Mouse (Mus musculus): ENCODE measurements around the gene Ifit1. TPM values are rescaled to one million over a fixed set of nuclear protein-coding genes. Genes with fewer than 3 reads are reported as not detected.

Ifit1 gene
- 1 to 10 TPM; 1.6 to 5.1 TPM for total RNA-seq (2023)

GRCm38 (mm10) chr19:34640623-34641022 lies at the start of gene Ifit1, which contains the start of gene Ifit1bl2:
Ifit1 (plus strand) TSS chr19:34640871.
Ifit1bl2 (minus strand) TSS chr19:34640743.

GRCm38 (mm10) chr19:34601888-34602287 lies 38.8 kb upstream of the Ifit1 start, which contains the start of gene Ifit1bl1:
Ifit1bl1 (minus strand) TSS chr19:34601956.

GRCm38 (mm10) chr19:34607237-34608051 lies 33.2 kb upstream of the Ifit1 start, which contains the start of gene Ifit3b:
Ifit3b (plus strand) TSS chr19:34607970.

Other genes with a start within 250 kb of the Ifit1 start
- not detected for gene Ch25h, start 165.7 kb upstream of the Ifit1 start, total RNA-seq (2023)
- 10 to 100 TPM; 52.3 to 53.2 TPM for gene Lipa, start 113.4 kb upstream of the Ifit1 start, total RNA-seq (2023)
- 10 to 100 TPM in 1 of 2 experiments, 1 to 10 TPM in 1; 5.7 to 13.7 TPM for gene Ifit2, start 90.2 kb upstream of the Ifit1 start, total RNA-seq (2023)
- gene Ifit3, start 57.3 kb upstream of the Ifit1 start, total RNA-seq (2023), result 10 to 100 TPM; 11.4 to 28.0 TPM
- 1 to 10 TPM; 3.0 to 7.1 TPM for gene Ifit1bl1, start 38.9 kb upstream of the Ifit1 start, total RNA-seq (2023)
- gene Ifit3b, start 32.9 kb upstream of the Ifit1 start, total RNA-seq (2023), result 1 to 10 TPM; 5.2 to 6.5 TPM
- not detected for gene Ifit1bl2, start 128 bp upstream of the Ifit1 start, total RNA-seq (2023)
- not detected for gene Slc16a12, start 106.4 kb downstream of the Ifit1 start, total RNA-seq (2023)
- 1 to 10 TPM; 6.8 to 7.3 TPM for gene Pank1, start 238.6 kb downstream of the Ifit1 start, total RNA-seq (2023)